Mouse (Mus musculus): ENCODE data around the gene Phldb1. TPM values are rescaled to one million over a fixed set of nuclear protein-coding genes. Genes with fewer than 3 reads are reported as not detected.
A peak's percentile ranks its signal among the peaks of the same experiment; 100 is the strongest.

Phldb1 gene
- polyA plus RNA-seq, 1 experiment from 2014 or later: 37.6 TPM

GRCm38 (mm10) chr9:44697866-44698265 lies 37.1 kb downstream of the Phldb1 start:
- Histone ChIP-seq H3K4me2 (replicated peaks; ENCODE audit: low read depth, low read length) (no peak overlapping the region), H3K9me3 (ENCODE audit: low read length) (no peaks in the 10 kb centered on the region), H3K9ac (replicated peaks; ENCODE audit: low read length) (no peak overlapping the region), H3K27ac (ENCODE audit: low read length) (no peak overlapping the region), H3K4me3 (ENCODE audit: low read length) (no peak overlapping the region), H3K4me1 (ENCODE audit: insufficient read depth, low read length) (no peaks in the 10 kb centered on the region), H3K27me3 (ENCODE audit: insufficient read depth, low read length) (no peaks in the 10 kb centered on the region), H3K36me3 (ENCODE audit: insufficient read depth, low read length) (peaks cover 81% of the 10 kb centered on the region)
- no peak for ATAC-seq (ENCODE audit: low FRiP score, low TSS enrichment)
- WGBS: 91% methylated on average over 16 of the region's 16 CpGs

GRCm38 (mm10) chr9:44693071-44693470 lies 41.9 kb downstream of the Phldb1 start:
- Histone ChIP-seq H3K4me1 (ENCODE audit: insufficient read depth, low read length) (peaks cover 9% of the 10 kb centered on the region; the same call in 1 of the 2 replicates), H3K27me3 (ENCODE audit: insufficient read depth, low read length) (no peaks in the 10 kb centered on the region), H3K9ac (replicated peaks; ENCODE audit: low read length) (no peak overlapping the region), H3K27ac (ENCODE audit: low read length) (no peak overlapping the region), H3K4me3 (ENCODE audit: low read length) (no peak overlapping the region), H3K9me3 (ENCODE audit: low read length) (no peaks in the 10 kb centered on the region), H3K4me2 (replicated peaks; ENCODE audit: low read depth, low read length) (no peak overlapping the region), H3K36me3 (ENCODE audit: insufficient read depth, low read length) (peaks cover 71% of the 10 kb centered on the region)
- 88% methylated on average over 11 of the region's 11 CpGs for WGBS
- no peak for ATAC-seq (ENCODE audit: low FRiP score, low TSS enrichment)

DNA sequence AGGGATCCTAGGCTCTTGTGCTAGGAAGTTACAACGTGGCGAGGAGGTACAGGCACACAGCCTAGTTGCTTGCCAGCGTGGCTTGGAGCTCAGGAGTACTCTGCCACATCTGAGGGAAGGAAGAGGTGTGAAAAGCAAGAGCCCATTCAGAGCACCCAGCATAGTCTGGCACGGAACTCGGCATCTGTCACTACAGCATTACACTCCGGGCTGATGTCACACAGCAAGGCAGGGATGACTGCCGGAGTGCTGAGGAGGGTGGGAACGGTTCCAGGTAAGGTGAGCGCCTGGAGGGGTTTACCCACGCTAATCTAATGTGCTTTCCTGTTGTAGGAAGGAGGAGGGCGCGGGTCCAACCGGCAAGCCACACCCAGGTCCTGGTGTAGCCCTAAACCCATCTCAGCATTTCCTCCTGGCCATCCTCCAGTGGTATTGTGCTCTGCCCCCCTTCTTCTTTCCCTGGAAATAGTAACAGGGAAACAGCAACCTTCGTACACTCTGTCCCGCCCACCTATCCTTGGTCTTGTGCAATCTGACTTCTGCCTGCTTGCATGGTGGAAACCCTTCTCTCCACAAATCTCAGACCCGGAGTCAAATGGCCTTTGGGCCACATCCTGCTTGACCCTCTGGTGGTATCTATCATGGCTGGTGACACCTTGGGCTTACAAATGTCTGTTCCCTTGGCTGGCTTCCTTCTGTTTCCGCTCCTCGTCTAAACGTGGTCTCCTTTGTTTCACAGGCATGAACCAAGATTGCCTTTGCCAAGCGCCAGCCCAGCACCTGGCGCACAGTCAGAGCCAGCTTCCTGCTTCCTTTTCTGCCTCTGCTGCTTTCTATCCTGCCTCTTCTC lies 43.1 kb downstream of the Phldb1 start:
- peaks cover 9% of the 10 kb centered on the region; the same call in 1 of the 2 replicates for H3K4me1 ChIP-seq (ENCODE audit: insufficient read depth, low read length)
- WGBS: 56% methylated on average over 21 of the region's 21 CpGs
- H3K4me2 ChIP-seq (replicated peaks; ENCODE audit: low read depth, low read length): no peak overlapping the region
- peak overlapping the region; percentile 56; the same call in 1 of the 2 replicates for H3K27ac ChIP-seq (ENCODE audit: low read length)
- H3K36me3 ChIP-seq (ENCODE audit: insufficient read depth, low read length): peaks cover 69% of the 10 kb centered on the region
- no peaks in the 10 kb centered on the region for H3K27me3 ChIP-seq (ENCODE audit: insufficient read depth, low read length)
- no peak overlapping the region for H3K9ac ChIP-seq (replicated peaks; ENCODE audit: low read length)
- ATAC-seq (ENCODE audit: low FRiP score, low TSS enrichment): peak; percentile 80
- H3K9me3 ChIP-seq (ENCODE audit: low read length): no peaks in the 10 kb centered on the region
- H3K4me3 ChIP-seq (ENCODE audit: low read length): no peak overlapping the region

- 32% methylated on average over 7 of the region's 7 CpGs for WGBS
- peaks cover 22% of the 10 kb centered on the region for H3K4me1 ChIP-seq (ENCODE audit: insufficient read depth, low read length)
- H3K27me3 ChIP-seq (ENCODE audit: insufficient read depth, low read length): no peaks in the 10 kb centered on the region
- H3K9me3 ChIP-seq (ENCODE audit: low read length): no peaks in the 10 kb centered on the region
- H3K9ac ChIP-seq (replicated peaks; ENCODE audit: low read length): no peak overlapping the region
- peaks cover 60% of the 10 kb centered on the region for H3K36me3 ChIP-seq (ENCODE audit: insufficient read depth, low read length)
- H3K27ac ChIP-seq (ENCODE audit: low read length): no peak overlapping the region
- no peak overlapping the region for H3K4me2 ChIP-seq (replicated peaks; ENCODE audit: low read depth, low read length)
- H3K4me3 ChIP-seq (ENCODE audit: low read length): no peak overlapping the region
- no peak for ATAC-seq (ENCODE audit: low FRiP score, low TSS enrichment)
Measured at GRCm38 (mm10) chr9:44690641-44691040, 44.4 kb downstream of the Phldb1 start.

GRCm38 (mm10) chr9:44688013-44688412 lies 47.0 kb downstream of the Phldb1 start:
- 65% methylated on average over 9 of the region's 9 CpGs for WGBS

GRCm38 (mm10) chr9:44686638-44687037 lies 48.4 kb downstream of the Phldb1 start:
- peak overlapping the region; percentile 82 for H3K27ac ChIP-seq (ENCODE audit: low read length)
- no peaks in the 10 kb centered on the region for H3K9me3 ChIP-seq (ENCODE audit: low read length)
- H3K4me1 ChIP-seq (ENCODE audit: insufficient read depth, low read length): peaks cover 28% of the 10 kb centered on the region
- H3K4me3 ChIP-seq (ENCODE audit: low read length): no peak overlapping the region
- peaks cover 23% of the 10 kb centered on the region for H3K36me3 ChIP-seq (ENCODE audit: insufficient read depth, low read length)
- WGBS: 51% methylated on average over 5 of the region's 5 CpGs
- H3K4me2 ChIP-seq (replicated peaks; ENCODE audit: low read depth, low read length): no peak overlapping the region
- H3K9ac ChIP-seq (replicated peaks; ENCODE audit: low read length): 0 out of 2 replicates have a peak overlapping the region, but pooled peaks have one; percentile 5
- H3K27me3 ChIP-seq (ENCODE audit: insufficient read depth, low read length): no peaks in the 10 kb centered on the region
- 0 out of 2 replicates have a peak, but pooled peaks have one; percentile 7 for ATAC-seq (ENCODE audit: low FRiP score, low TSS enrichment)

More at GRCm38 (mm10) chr9:44688013-44688412, 47.0 kb downstream of the Phldb1 start:
- ATAC-seq (ENCODE audit: low FRiP score, low TSS enrichment): no peak
- H3K9ac ChIP-seq (replicated peaks; ENCODE audit: low read length): no peak overlapping the region
- peaks cover 34% of the 10 kb centered on the region for H3K36me3 ChIP-seq (ENCODE audit: insufficient read depth, low read length)
- H3K27ac ChIP-seq (ENCODE audit: low read length): no peak overlapping the region
- H3K4me3 ChIP-seq (ENCODE audit: low read length): no peak overlapping the region
- H3K27me3 ChIP-seq (ENCODE audit: insufficient read depth, low read length): no peaks in the 10 kb centered on the region
- H3K4me1 ChIP-seq (ENCODE audit: insufficient read depth, low read length): peaks cover 28% of the 10 kb centered on the region
- no peak overlapping the region for H3K4me2 ChIP-seq (replicated peaks; ENCODE audit: low read depth, low read length)
- no peaks in the 10 kb centered on the region for H3K9me3 ChIP-seq (ENCODE audit: low read length)

- Histone ChIP-seq H3K9ac (replicated peaks; ENCODE audit: low read length) (peak overlapping the region; percentile 49), H3K4me3 (ENCODE audit: low read length) (no peak overlapping the region), H3K27ac (ENCODE audit: low read length) (peak overlapping the region; percentile 82), H3K27me3 (ENCODE audit: insufficient read depth, low read length) (no peaks in the 10 kb centered on the region), H3K36me3 (ENCODE audit: insufficient read depth, low read length) (peaks cover 19% of the 10 kb centered on the region), H3K9me3 (ENCODE audit: low read length) (no peaks in the 10 kb centered on the region), H3K4me2 (replicated peaks; ENCODE audit: low read depth, low read length) (peak overlapping the region; percentile 24; the same call in 1 of the 2 replicates), H3K4me1 (ENCODE audit: insufficient read depth, low read length) (peaks cover 19% of the 10 kb centered on the region)
- ATAC-seq (ENCODE audit: low FRiP score, low TSS enrichment): peak; percentile 58
- WGBS: 13% methylated on average over 14 of the region's 14 CpGs
Measured at GRCm38 (mm10) chr9:44685346-44686330, 49.4 kb downstream of the Phldb1 start.

GRCm38 (mm10) chr9:44683046-44683445 lies 52.0 kb downstream of the Phldb1 start:
- Histone ChIP-seq H3K9me3 (ENCODE audit: low read length) (0 out of 2 replicates have a peak, but pooled peaks cover 3% of the 10 kb centered on the region), H3K4me2 (replicated peaks; ENCODE audit: low read depth, low read length) (no peak overlapping the region), H3K4me3 (ENCODE audit: low read length) (no peak overlapping the region), H3K27me3 (ENCODE audit: insufficient read depth, low read length) (no peaks in the 10 kb centered on the region), H3K9ac (replicated peaks; ENCODE audit: low read length) (no peak overlapping the region), H3K36me3 (ENCODE audit: insufficient read depth, low read length) (peaks cover 10% of the 10 kb centered on the region), H3K27ac (ENCODE audit: low read length) (no peak overlapping the region), H3K4me1 (ENCODE audit: insufficient read depth, low read length) (peaks cover 19% of the 10 kb centered on the region)
- WGBS: 85% methylated on average over 8 of the region's 8 CpGs
- no peak for ATAC-seq (ENCODE audit: low FRiP score, low TSS enrichment)

DNA sequence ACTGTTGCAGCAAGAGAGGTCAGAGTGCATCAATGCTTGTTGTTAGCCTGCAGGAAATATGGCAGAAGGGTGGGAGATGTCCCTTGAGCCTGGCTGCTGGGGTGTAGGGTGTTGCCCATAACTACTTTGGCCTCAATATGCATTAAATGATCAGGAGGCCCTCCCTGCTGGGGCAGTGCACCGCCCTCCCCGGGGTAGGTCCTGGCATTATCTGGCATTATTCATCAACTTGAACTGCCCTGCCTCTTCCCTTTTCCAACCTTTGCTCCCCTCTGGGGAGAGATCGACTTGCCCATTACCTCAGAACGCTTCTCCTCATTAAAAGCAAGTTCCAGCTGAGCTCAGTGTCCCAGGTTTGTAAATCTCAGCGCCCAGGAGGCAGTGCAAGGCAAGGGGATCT lies 55.4 kb downstream of the Phldb1 start:
- no peak overlapping the region for H3K9ac ChIP-seq (replicated peaks; ENCODE audit: low read length)
- 0 out of 2 replicates have a peak, but pooled peaks cover 3% of the 10 kb centered on the region for H3K9me3 ChIP-seq (ENCODE audit: low read length)
- no peaks in the 10 kb centered on the region for H3K36me3 ChIP-seq (ENCODE audit: insufficient read depth, low read length)
- no peak overlapping the region for H3K27ac ChIP-seq (ENCODE audit: low read length)
- H3K27me3 ChIP-seq (ENCODE audit: insufficient read depth, low read length): no peaks in the 10 kb centered on the region
- whole genome bisulfite sequencing: 62% methylated on average over 5 of the region's 5 CpGs
- H3K4me3 ChIP-seq (ENCODE audit: low read length): no peak overlapping the region
- H3K4me2 ChIP-seq (replicated peaks; ENCODE audit: low read depth, low read length): no peak overlapping the region
- H3K4me1 ChIP-seq (ENCODE audit: insufficient read depth, low read length): no peaks in the 10 kb centered on the region
- ATAC-seq (ENCODE audit: low FRiP score, low TSS enrichment): no peak
